Mouse (Mus musculus) thymus, postnatal 4 days (tissue): Measurements from ENCODE around the gene Olfr994.

Source experiments
- DNase-seq: peaks from one replicate; pipeline ENCODE4 v3.0.0; 2021

Olfr994 gene

GRCm38 (mm10) chr2:85436351-85436750 is at the start of gene Olfr994:
TSS of gene Olfr994 (minus strand) at chr2:85436451.
- DNase-seq, result no peak

- DNase-seq, result no peak
Measured at GRCm38 (mm10) chr2:85466801-85467325, 30.6 kb upstream of the Olfr994 start.

DNA sequence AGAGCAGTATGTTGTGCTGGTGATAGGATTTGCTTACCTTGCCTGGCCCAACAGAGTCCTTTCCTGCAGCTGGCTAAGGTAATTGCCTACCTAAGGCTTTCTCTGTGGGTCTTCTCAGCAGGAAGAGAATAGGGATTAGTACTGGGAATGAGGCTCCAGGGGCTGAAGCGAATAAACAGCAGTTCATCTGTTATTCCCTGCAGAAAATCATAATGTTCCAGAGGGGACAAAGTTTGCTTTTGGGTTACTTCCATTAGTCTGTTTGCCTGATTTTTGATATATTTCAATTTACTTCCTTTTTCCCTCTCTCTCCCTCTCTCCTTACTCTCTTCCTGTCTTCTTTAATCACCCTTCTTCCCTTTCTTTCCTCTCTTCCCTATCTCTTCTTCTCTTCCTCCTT is 7.3 kb upstream of the Olfr994 start, which contains the start of gene Olfr995:
Gene Olfr995 (minus strand): TSS at position 101 of the 400 bp plus-strand sequence.
- DNase-seq, result no peak

DNA sequence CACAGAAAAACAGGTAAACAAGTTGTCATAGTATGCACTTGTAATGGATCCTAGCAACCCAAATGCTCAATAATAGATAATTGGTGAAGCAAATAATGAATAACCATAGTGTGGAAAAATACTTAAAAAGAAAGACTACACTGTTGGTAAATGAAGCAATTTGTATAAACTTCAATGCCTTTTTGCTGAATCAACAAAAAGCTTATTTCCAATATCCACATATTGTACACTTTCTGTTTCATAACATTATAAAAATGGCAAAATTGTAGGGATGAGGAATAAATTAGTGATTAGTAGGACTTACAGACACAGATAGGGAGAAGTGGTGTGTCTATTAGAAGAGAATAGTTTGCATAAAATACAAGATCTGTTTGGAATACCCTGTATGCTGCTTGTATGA is 6.3 kb upstream of the Olfr994 start:
- no peak for DNase-seq

DNA sequence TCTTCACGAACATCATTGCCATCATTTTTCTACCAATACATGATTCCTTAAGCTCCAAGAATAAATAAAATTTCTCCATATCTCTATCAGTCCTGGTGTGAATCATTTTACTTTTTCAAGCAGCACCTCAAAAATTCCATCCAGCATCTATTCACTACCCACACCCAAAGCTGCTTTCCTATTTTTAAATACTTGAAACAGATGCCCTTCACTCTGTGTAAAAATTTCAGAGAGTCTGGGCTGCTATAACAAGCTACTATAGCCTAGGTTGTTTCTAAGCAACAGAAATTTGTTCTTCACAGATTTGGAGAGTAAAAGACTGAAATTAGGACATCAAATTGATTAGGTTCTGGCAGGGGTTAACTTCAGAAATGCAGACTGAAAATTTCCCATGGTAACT is 10.4 kb downstream of the Olfr994 start:
- no peak for DNase-seq

- DNase-seq, result no peak
Measured at GRCm38 (mm10) chr2:85414777-85415176, 21.5 kb downstream of the Olfr994 start, which contains the start of gene Olfr993. TSS of gene Olfr993 (minus strand) at chr2:85414877.

DNA sequence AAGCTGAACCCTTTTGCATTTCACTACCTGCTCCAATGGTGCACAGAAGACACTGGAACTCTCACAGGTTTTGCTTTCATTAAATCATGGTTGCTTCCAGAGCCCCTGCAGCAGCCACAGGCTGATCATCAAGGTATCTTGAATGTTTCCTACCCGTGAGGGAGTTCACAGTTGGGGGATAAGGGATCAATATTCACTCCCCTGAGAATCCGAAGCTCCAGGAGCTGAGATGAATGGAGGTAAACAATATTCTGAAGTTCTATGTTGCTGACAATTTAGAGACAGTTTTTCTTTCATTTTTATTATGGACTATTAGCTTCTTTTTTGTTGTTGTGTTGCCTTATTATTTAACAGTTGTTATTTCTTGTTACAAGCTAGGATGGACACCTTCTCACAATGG is 26.9 kb downstream of the Olfr994 start, which contains the start of gene Olfr992:
Gene Olfr992 (minus strand): TSS at position 101 of the 400 bp plus-strand sequence.
- DNase-seq, result no peak
